Mouse (Mus musculus) cerebellum, adult 2 months (tissue): ENCODE measurements around the gene Srrm3.

Experiments
- CTCF ChIP-seq: fragments of 200-500 bp; IDR thresholded peaks from 2 replicates; pipeline ENCODE4 v1.5.1; 2011; ENCODE audit warnings: low read depth, mild to moderate bottlenecking, control low read depth, low read length, moderate library complexity, borderline replicate concordance; ENCODE audit not compliant: insufficient read depth
- POLR2A ChIP-seq: fragments of 200-500 bp; IDR thresholded peaks from 2 replicates; pipeline ENCODE4 v1.6.1; 2011; ENCODE audit warnings: low read length, control low read depth, borderline replicate concordance; ENCODE audit not compliant: insufficient read depth

GRCm38 (mm10) chr5:135793996-135794858 is 12.5 kb upstream of the Srrm3 start:
- TF ChIP-seq CTCF (peak; percentile 99), POLR2A (no peak)
